Mouse (Mus musculus) MEL (cell line): ENCODE data around the gene Majin.

Experiments
- CTCF ChIP-seq, 3 experiments: IDR thresholded peaks in 2 of 3; conservative IDR thresholded peaks in 1 of 3; 2 replicates each; pipeline ENCODE4 v1.5.1; 2011 to 2012; ENCODE audit warnings: low read length in 3 of 3, low read depth in 2 of 3, mild to moderate bottlenecking in 2 of 3, improper control_type of control experiment in 1 of 3, inconsistent platforms in 1 of 3, mixed read lengths in 1 of 3, moderate library complexity in 1 of 3; ENCODE audit not compliant: control insufficient read depth in 1 of 3, insufficient read depth in 1 of 3, poor library complexity in 1 of 3, severe bottlenecking in 1 of 3
- HCFC1 ChIP-seq: IDR thresholded peaks from 2 replicates; pipeline ENCODE4 v1.6.1; 2012; ENCODE audit warnings: low read depth, mild to moderate bottlenecking, inconsistent platforms, low read length, improper control_type of control experiment, moderate library complexity
- JUND ChIP-seq: IDR thresholded peaks from 2 replicates; pipeline ENCODE4 v1.6.1; 2011; ENCODE audit warnings: low read depth, mild to moderate bottlenecking, improper control_type of control experiment, low read length
- MAX ChIP-seq: IDR thresholded peaks from 2 replicates; pipeline ENCODE4 v1.6.1; 2011; ENCODE audit warnings: low read length, improper control_type of control experiment
- MXI1 ChIP-seq: IDR thresholded peaks from 2 replicates; pipeline ENCODE4 v1.6.1; 2011; ENCODE audit warnings: mild to moderate bottlenecking, low read depth, low read length, improper control_type of control experiment
- POLR2A ChIP-seq, 2 experiments: IDR thresholded peaks; 2 replicates each; pipeline ENCODE4 v1.6.1; 2011 to 2012; ENCODE audit warnings: low read length in 2 of 2, mild to moderate bottlenecking in 2 of 2, control low read depth in 1 of 2, improper control_type of control experiment in 1 of 2, low read depth in 1 of 2, moderate library complexity in 1 of 2; ENCODE audit not compliant: control insufficient read depth in 1 of 2, insufficient read depth in 1 of 2, poor library complexity in 1 of 2
- TBP ChIP-seq: IDR thresholded peaks from 2 replicates; pipeline ENCODE4 v1.8.0; 2011; ENCODE audit warnings: low read depth, low read length, improper control_type of control experiment

GRCm38 (mm10) chr19:6261379-6261778 lies 77.2 kb downstream of the Majin start:
- TF ChIP-seq TBP, result no peak
- TF ChIP-seq CTCF (IDR thresholded peaks at IDR 0.05 in 2 of 3, conservative IDR thresholded peaks at IDR 0.05 in 1 of 3; ENCODE audit: control insufficient read depth in 1 of 3, insufficient read depth in 1 of 3, low read depth in 2 of 3, low read length in 3 of 3, poor library complexity in 1 of 3, severe bottlenecking in 1 of 3), result no peak; a peak in 1 of 6 replicates
- TF ChIP-seq MAX, result no peak
- no peak for TF ChIP-seq HCFC1
- TF ChIP-seq JUND, result no peak
- no peak for TF ChIP-seq MXI1
- TF ChIP-seq POLR2A (IDR thresholded peaks at IDR 0.05; ENCODE audit: control insufficient read depth in 1 of 2, insufficient read depth in 1 of 2, low read depth in 1 of 2, low read length in 2 of 2, poor library complexity in 1 of 2), result no peak
